Mouse (Mus musculus): ENCODE measurements at regions not wholly inside any gene's neighbourhood (a gene's known extent, or its start where the extent isn't known, plus 50 kb on each side); places are given as distances from the start of the nearest gene placed in this dataset.

DNA sequence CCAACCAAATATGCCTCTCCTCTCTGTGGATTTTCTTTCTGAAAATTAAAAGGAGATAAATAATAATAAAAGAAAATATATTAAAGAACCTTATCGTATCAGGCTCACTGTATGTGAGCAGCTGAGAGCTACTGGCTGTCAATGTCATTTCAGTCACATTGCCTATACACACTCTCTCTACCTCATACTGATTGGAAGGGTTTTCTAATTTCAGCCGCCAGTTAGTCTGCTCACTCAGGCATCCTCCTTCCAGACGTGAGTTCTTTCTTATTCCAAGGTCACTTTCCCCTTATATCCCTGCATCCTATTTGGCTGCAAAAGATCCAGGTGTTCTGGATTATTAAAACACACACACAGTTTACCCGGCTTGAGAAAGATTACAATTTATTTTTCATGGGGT lies 286.2 kb downstream of the Cenpc1 start:
- Histone ChIP-seq H3K4me3 (replicated peaks) (no peak overlapping the region), H3K9me3 (no peaks in the 10 kb centered on the region), H3K4me2 (no peak overlapping the region), H3K4me1 (0 out of 2 replicates have a peak, but pooled peaks cover 2% of the 10 kb centered on the region), H3K36me3 (no peaks in the 10 kb centered on the region), H3K9ac (no peak overlapping the region), H3K27ac (no peak overlapping the region), H3K27me3 (replicated peaks) (no peaks in the 10 kb centered on the region)
- WGBS = 69% methylated on average over 4 of the region's 4 CpGs
- no peak for ATAC-seq (ENCODE audit: insufficient read depth, low FRiP score, low read depth)

- H3K4me3 ChIP-seq (replicated peaks) = no peak overlapping the region
- no peaks in the 10 kb centered on the region for H3K9me3 ChIP-seq
- no peak overlapping the region for H3K9ac ChIP-seq
- H3K27ac ChIP-seq = no peak overlapping the region
- no peaks in the 10 kb centered on the region for H3K4me1 ChIP-seq
- no peak overlapping the region for H3K4me2 ChIP-seq
- H3K27me3 ChIP-seq (replicated peaks) = no peaks in the 10 kb centered on the region
- WGBS = 79% methylated on average over 4 of the region's 4 CpGs
- H3K36me3 ChIP-seq = no peaks in the 10 kb centered on the region
- no peak for ATAC-seq (ENCODE audit: insufficient read depth, low FRiP score, low read depth)
Measured at GRCm38 (mm10) chr5:85772660-85773059, 292.7 kb downstream of the Cenpc1 start.

GRCm38 (mm10) chr5:85772086-85772485 lies 293.3 kb downstream of the Cenpc1 start:
- Histone ChIP-seq H3K36me3 (no peaks in the 10 kb centered on the region), H3K27me3 (replicated peaks) (no peaks in the 10 kb centered on the region), H3K4me3 (replicated peaks) (no peak overlapping the region), H3K9ac (no peak overlapping the region), H3K27ac (no peak overlapping the region), H3K4me2 (no peak overlapping the region), H3K9me3 (no peaks in the 10 kb centered on the region), H3K4me1 (no peaks in the 10 kb centered on the region)
- 79% methylated on average over 4 of the region's 4 CpGs for WGBS
- ATAC-seq (ENCODE audit: insufficient read depth, low FRiP score, low read depth) = no peak

GRCm38 (mm10) chr5:85767157-85767556 lies 298.2 kb downstream of the Cenpc1 start:
- no peaks in the 10 kb centered on the region for H3K36me3 ChIP-seq
- no peak overlapping the region for H3K4me3 ChIP-seq (replicated peaks)
- ATAC-seq (ENCODE audit: insufficient read depth, low FRiP score, low read depth) = no peak
- no peaks in the 10 kb centered on the region for H3K4me1 ChIP-seq
- 77% methylated on average over 3 of the region's 3 CpGs for WGBS
- H3K27me3 ChIP-seq (replicated peaks) = no peaks in the 10 kb centered on the region
- no peak overlapping the region for H3K4me2 ChIP-seq
- no peak overlapping the region for H3K9ac ChIP-seq
- H3K9me3 ChIP-seq = no peaks in the 10 kb centered on the region
- H3K27ac ChIP-seq = no peak overlapping the region

- no peak overlapping the region for H3K4me2 ChIP-seq
- H3K27ac ChIP-seq = no peak overlapping the region
- H3K4me3 ChIP-seq (replicated peaks) = no peak overlapping the region
- no peak for ATAC-seq (ENCODE audit: insufficient read depth, low FRiP score, low read depth)
- no peaks in the 10 kb centered on the region for H3K4me1 ChIP-seq
- H3K9ac ChIP-seq = no peak overlapping the region
- no peaks in the 10 kb centered on the region for H3K27me3 ChIP-seq (replicated peaks)
- WGBS = 76% methylated on average over 8 of the region's 8 CpGs
- no peaks in the 10 kb centered on the region for H3K36me3 ChIP-seq
- H3K9me3 ChIP-seq = no peaks in the 10 kb centered on the region
Measured at GRCm38 (mm10) chr5:85756716-85757115, 308.7 kb downstream of the Cenpc1 start.

DNA sequence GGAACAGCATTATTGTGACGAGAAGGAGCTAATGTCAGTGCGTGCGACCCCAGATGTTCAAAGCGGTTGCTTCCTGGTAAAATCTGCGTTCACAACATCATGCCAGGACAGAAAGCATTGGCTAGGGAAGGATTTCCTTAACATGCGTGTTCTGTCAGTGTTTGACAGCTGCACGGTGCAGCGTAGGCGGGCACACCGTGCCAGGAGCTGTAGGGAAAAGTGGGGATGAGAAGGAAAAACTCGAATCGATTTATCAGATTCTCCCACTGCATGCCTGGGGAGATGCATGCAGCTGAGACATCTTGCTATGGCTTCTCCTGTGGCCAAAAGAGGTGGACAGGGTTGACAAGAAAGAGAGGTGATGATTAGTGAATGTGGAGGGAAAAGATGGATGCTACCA lies 311.2 kb downstream of the Cenpc1 start:
- no peak overlapping the region for H3K9ac ChIP-seq
- no peak overlapping the region for H3K27ac ChIP-seq
- no peak for ATAC-seq (ENCODE audit: insufficient read depth, low FRiP score, low read depth)
- no peak overlapping the region for H3K4me3 ChIP-seq (replicated peaks)
- no peaks in the 10 kb centered on the region for H3K4me1 ChIP-seq
- no peaks in the 10 kb centered on the region for H3K36me3 ChIP-seq
- no peaks in the 10 kb centered on the region for H3K9me3 ChIP-seq
- 85% methylated on average over 12 of the region's 12 CpGs for WGBS
- H3K4me2 ChIP-seq = no peak overlapping the region
- H3K27me3 ChIP-seq (replicated peaks) = no peaks in the 10 kb centered on the region

GRCm38 (mm10) chr5:85753109-85753508 lies 312.3 kb downstream of the Cenpc1 start:
- H3K9me3 ChIP-seq = no peaks in the 10 kb centered on the region
- 72% methylated on average over 3 of the region's 3 CpGs for WGBS
- no peak overlapping the region for H3K4me3 ChIP-seq (replicated peaks)
- no peaks in the 10 kb centered on the region for H3K4me1 ChIP-seq
- no peak overlapping the region for H3K4me2 ChIP-seq
- H3K27ac ChIP-seq = no peak overlapping the region
- H3K36me3 ChIP-seq = no peaks in the 10 kb centered on the region
- ATAC-seq (ENCODE audit: insufficient read depth, low FRiP score, low read depth) = no peak
- no peaks in the 10 kb centered on the region for H3K27me3 ChIP-seq (replicated peaks)
- no peak overlapping the region for H3K9ac ChIP-seq

DNA sequence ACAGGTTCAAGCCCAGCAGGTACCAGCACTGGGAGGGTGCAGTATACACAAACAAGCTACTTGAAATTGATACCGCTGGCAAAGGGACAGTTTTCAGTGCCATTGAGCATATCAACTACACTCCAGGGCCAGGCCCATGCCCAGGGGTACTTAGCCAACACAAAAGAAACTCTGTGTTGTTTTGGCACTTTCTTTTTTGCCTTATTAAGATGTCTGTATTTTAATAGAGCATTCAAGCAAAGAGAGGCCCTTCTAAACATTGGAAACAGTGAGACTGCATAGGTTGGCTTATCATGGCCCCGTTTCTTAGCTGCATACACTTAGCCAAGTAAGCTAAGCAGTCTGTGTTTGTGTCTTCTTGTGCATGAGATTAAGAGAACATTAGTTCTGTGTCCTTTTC lies 313.7 kb downstream of the Cenpc1 start:
- H3K27ac ChIP-seq = no peak overlapping the region
- no peak overlapping the region for H3K9ac ChIP-seq
- no peak overlapping the region for H3K4me2 ChIP-seq
- ATAC-seq (ENCODE audit: insufficient read depth, low FRiP score, low read depth) = no peak
- no peaks in the 10 kb centered on the region for H3K9me3 ChIP-seq
- H3K4me1 ChIP-seq = no peaks in the 10 kb centered on the region
- H3K27me3 ChIP-seq (replicated peaks) = no peaks in the 10 kb centered on the region
- H3K4me3 ChIP-seq (replicated peaks) = no peak overlapping the region
- WGBS = 67% methylated on average over 2 of the region's 2 CpGs
- no peaks in the 10 kb centered on the region for H3K36me3 ChIP-seq

- Histone ChIP-seq H3K9me3 (no peaks in the 10 kb centered on the region), H3K4me2 (no peak overlapping the region), H3K36me3 (no peaks in the 10 kb centered on the region), H3K27ac (no peak overlapping the region), H3K4me3 (replicated peaks) (no peak overlapping the region), H3K4me1 (no peaks in the 10 kb centered on the region), H3K27me3 (replicated peaks) (no peaks in the 10 kb centered on the region), H3K9ac (no peak overlapping the region)
- 55% methylated on average over 1 of the region's 1 CpGs for WGBS
- ATAC-seq (ENCODE audit: insufficient read depth, low FRiP score, low read depth) = no peak
Measured at GRCm38 (mm10) chr5:85750893-85751292, 314.5 kb downstream of the Cenpc1 start.

DNA sequence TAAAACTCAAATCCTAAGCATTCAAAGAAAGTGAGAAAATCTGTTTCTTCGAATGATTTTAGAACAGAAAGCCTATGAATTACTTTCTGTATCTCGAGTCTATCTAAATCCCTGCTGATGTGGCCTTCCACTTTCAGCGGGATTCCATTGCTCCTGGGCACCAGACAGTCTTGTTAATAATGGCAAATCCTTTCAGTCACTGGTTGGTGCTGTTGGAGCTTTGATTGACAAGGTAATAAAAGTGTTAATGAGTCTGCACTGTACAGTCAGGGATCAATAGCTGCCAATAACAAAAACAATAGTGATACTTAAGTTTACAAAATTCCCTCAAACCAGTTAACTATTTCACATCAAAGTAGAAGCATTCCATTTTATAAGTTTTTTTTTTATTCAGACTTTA lies 335.8 kb downstream of the Cenpc1 start:
- ATAC-seq (ENCODE audit: insufficient read depth, low FRiP score, low read depth) = no peak
- Histone ChIP-seq H3K4me1 (no peaks in the 10 kb centered on the region), H3K27me3 (replicated peaks) (no peaks in the 10 kb centered on the region), H3K27ac (no peak overlapping the region), H3K36me3 (no peaks in the 10 kb centered on the region), H3K9ac (no peak overlapping the region), H3K4me2 (no peak overlapping the region), H3K9me3 (no peaks in the 10 kb centered on the region), H3K4me3 (replicated peaks) (no peak overlapping the region)
- WGBS = 67% methylated on average over 3 of the region's 3 CpGs

GRCm38 (mm10) chr5:85707345-85707744 lies 358.0 kb downstream of the Cenpc1 start:
- no peak overlapping the region for H3K9ac ChIP-seq
- no peak for ATAC-seq (ENCODE audit: insufficient read depth, low FRiP score, low read depth)
- H3K4me1 ChIP-seq = no peaks in the 10 kb centered on the region
- no peaks in the 10 kb centered on the region for H3K9me3 ChIP-seq
- no peaks in the 10 kb centered on the region for H3K27me3 ChIP-seq (replicated peaks)
- no peak overlapping the region for H3K4me2 ChIP-seq
- 84% methylated on average over 9 of the region's 9 CpGs for WGBS
- H3K4me3 ChIP-seq (replicated peaks) = no peak overlapping the region
- H3K27ac ChIP-seq = no peak overlapping the region
- no peaks in the 10 kb centered on the region for H3K36me3 ChIP-seq

GRCm38 (mm10) chr5:85706598-85706997 lies 358.8 kb downstream of the Cenpc1 start:
- Histone ChIP-seq H3K9me3 (no peaks in the 10 kb centered on the region), H3K4me2 (no peak overlapping the region), H3K9ac (no peak overlapping the region), H3K4me1 (no peaks in the 10 kb centered on the region), H3K27me3 (replicated peaks) (no peaks in the 10 kb centered on the region), H3K4me3 (replicated peaks) (no peak overlapping the region), H3K27ac (no peak overlapping the region), H3K36me3 (no peaks in the 10 kb centered on the region)
- ATAC-seq (ENCODE audit: insufficient read depth, low FRiP score, low read depth) = no peak
- 48% methylated on average over 1 of the region's 1 CpGs for WGBS

DNA sequence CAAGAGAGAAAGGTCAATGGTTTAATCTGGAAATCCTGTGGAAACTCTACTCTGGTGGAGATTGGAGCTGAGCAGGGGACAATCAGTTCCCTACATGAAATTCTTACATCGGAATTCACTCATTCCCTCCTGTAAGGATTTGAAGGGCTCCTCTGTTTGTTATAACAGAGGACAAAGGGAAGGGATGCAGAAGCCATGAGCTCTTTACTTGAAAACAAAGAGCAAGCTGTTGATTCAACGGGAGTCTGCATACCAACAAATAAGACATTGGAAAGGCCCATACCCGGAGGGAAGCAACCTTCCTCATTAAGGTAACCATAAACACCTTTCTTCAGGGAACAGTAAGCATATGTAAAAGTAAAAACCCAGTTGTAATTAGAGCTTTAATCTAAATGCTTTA lies 359.3 kb downstream of the Cenpc1 start:
- Histone ChIP-seq H3K9ac (no peak overlapping the region), H3K4me2 (no peak overlapping the region)

More for the DNA sequence above, 359.3 kb downstream of the Cenpc1 start:
- H3K4me1 ChIP-seq = no peaks in the 10 kb centered on the region
- ATAC-seq (ENCODE audit: insufficient read depth, low FRiP score, low read depth) = no peak
- H3K36me3 ChIP-seq = no peaks in the 10 kb centered on the region
- no peak overlapping the region for H3K4me3 ChIP-seq (replicated peaks)
- WGBS = 43% methylated on average over 3 of the region's 3 CpGs
- H3K27ac ChIP-seq = no peak overlapping the region
- H3K9me3 ChIP-seq = no peaks in the 10 kb centered on the region
- H3K27me3 ChIP-seq (replicated peaks) = no peaks in the 10 kb centered on the region

Measured in stomach, embryonic 15.5 days (tissue).